Mouse (Mus musculus) limb, embryonic 11.5 days (tissue): ENCODE measurements around the gene Htatip2. TPM values are rescaled to one million over a fixed set of nuclear protein-coding genes. Genes with fewer than 3 reads are reported as not detected.

ENCODE experiments used
- ATAC-seq: fragments of 200-750 bp; cut with Nextera tagmentation; 2 replicates; pipeline ENCODE4 v1.8.0; 2017; ENCODE audit warnings: low read depth; ENCODE audit not compliant: insufficient number of reproducible peaks, low FRiP score, low TSS enrichment
- DNase-seq: peaks from one replicate; pipeline ENCODE4 v3.0.0-alpha.2; 2015; ENCODE audit warnings: low spot score
- H3K27ac ChIP-seq: fragments of 300-500 bp; sonication (generic); replicated peaks from 2 replicates; pipeline ENCODE4 v1.5.1; 2014; ENCODE audit warnings: low read depth, mild to moderate bottlenecking, low read length
- H3K27me3 ChIP-seq: fragments of 300-500 bp; sonication (generic); 2 replicates; pipeline ENCODE4 v1.6.1; 2014; ENCODE audit warnings: mild to moderate bottlenecking, low read length, mixed read lengths; ENCODE audit not compliant: control insufficient read depth, insufficient read depth
- H3K36me3 ChIP-seq: fragments of 300-500 bp; sonication (generic); 2 replicates; pipeline ENCODE4 v1.6.1; 2014; ENCODE audit warnings: mild to moderate bottlenecking, low read length, moderate library complexity, mixed read lengths; ENCODE audit not compliant: control insufficient read depth, insufficient read depth
- H3K4me1 ChIP-seq: fragments of 300-500 bp; sonication (generic); 2 replicates; pipeline ENCODE4 v1.6.1; 2014; ENCODE audit warnings: low read length, mixed read lengths; ENCODE audit not compliant: control insufficient read depth, insufficient read depth
- H3K4me2 ChIP-seq: fragments of 300-500 bp; sonication (generic); 2 replicates; pipeline ENCODE4 v1.6.1; 2014; ENCODE audit warnings: low read depth, mild to moderate bottlenecking, moderate library complexity; ENCODE audit not compliant: severe bottlenecking
- H3K4me3 ChIP-seq: fragments of 300-500 bp; sonication (generic); 2 replicates; pipeline ENCODE4 v1.5.1; 2014; ENCODE audit warnings: low read depth, low read length
- H3K9ac ChIP-seq: fragments of 300-500 bp; sonication (generic); 2 replicates; pipeline ENCODE4 v1.6.1; 2014; ENCODE audit warnings: mild to moderate bottlenecking, low read length
- H3K9me3 ChIP-seq: fragments of 300-500 bp; sonication (generic); 2 replicates; pipeline ENCODE4 v1.6.1; 2016; ENCODE audit warnings: low read length; ENCODE audit not compliant: control insufficient read depth
- WGBS: fragments of 180-500 bp; shearing (Covaris S2); extraction: QIAGEN DNeasy Blood & Tissue Kit; methylation state at CpG from one replicate; pipeline ENCODE4 v1.1.7; 2014; 5-methylcytosine and 5-hydroxymethylcytosine counted together
- polyA plus RNA-seq: library from polyadenylated mRNA; unstranded; fragments of >200 nt; fragmentation: Nextera tagmentation; extraction: Ambion mirVana; gene quantifications from 2 replicates; pipeline ENCODE4 v1.2.1, GENCODE M21; 2014

Gene Htatip2
- polyA plus RNA-seq, 1 experiment from 2014 or later = 3.8 TPM

GRCm38 (mm10) chr7:49819393-49819792, 60.5 kb downstream of the Htatip2 start:
- Histone ChIP-seq H3K4me2 (no peak overlapping the region), H3K9ac (no peak overlapping the region), H3K27ac (no peak overlapping the region), H3K27me3 (no peaks in the 10 kb centered on the region), H3K4me3 (no peak overlapping the region), H3K4me1 (no peaks in the 10 kb centered on the region), H3K9me3 (no peaks in the 10 kb centered on the region), H3K36me3 (0 out of 2 replicates have a peak, but pooled peaks cover 2% of the 10 kb centered on the region)
- ATAC-seq (no peak), DNase-seq (no peak)
- 52% methylated on average over 4 of the region's 4 CpGs for WGBS

DNA sequence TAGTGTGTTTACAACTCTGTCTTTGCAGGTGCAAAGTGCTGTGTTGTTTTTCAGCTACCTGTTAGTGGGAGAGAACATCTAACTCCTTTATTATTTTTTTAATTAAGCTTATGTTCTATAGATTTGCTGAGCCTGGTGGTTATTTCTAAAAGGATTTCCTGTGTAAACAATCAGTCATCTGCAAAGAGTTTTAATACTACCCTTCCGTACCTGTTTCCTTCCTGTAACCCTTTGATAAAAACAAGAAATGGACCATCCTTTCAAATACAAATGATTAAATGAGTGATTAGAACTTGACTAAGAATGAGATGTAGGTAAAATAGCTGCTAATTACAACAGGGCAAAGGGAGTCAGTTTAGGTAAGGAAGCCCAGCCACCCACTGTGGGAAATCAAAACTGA, 62.5 kb downstream of the Htatip2 start:
- WGBS = 100% methylated on average over 1 of the region's 1 CpGs
- Histone ChIP-seq H3K27me3 (no peaks in the 10 kb centered on the region), H3K4me1 (no peaks in the 10 kb centered on the region), H3K9me3 (no peaks in the 10 kb centered on the region), H3K9ac (no peak overlapping the region), H3K36me3 (0 out of 2 replicates have a peak, but pooled peaks cover 2% of the 10 kb centered on the region), H3K27ac (no peak overlapping the region), H3K4me2 (no peak overlapping the region), H3K4me3 (no peak overlapping the region)
- ATAC-seq (no peak), DNase-seq (no peak)

GRCm38 (mm10) chr7:49822028-49822427, 63.1 kb downstream of the Htatip2 start:
- no peaks in the 10 kb centered on the region for H3K4me1 ChIP-seq
- no peak overlapping the region for H3K4me3 ChIP-seq
- H3K4me2 ChIP-seq = no peak overlapping the region
- H3K9ac ChIP-seq = no peak overlapping the region
- peaks cover 2% of the 10 kb centered on the region; the same call in 1 of the 2 replicates for H3K36me3 ChIP-seq
- WGBS = 88% methylated on average over 2 of the region's 2 CpGs
- no peaks in the 10 kb centered on the region for H3K27me3 ChIP-seq
- no peak for ATAC-seq
- no peaks in the 10 kb centered on the region for H3K9me3 ChIP-seq
- no peak overlapping the region for H3K27ac ChIP-seq
- no peak for DNase-seq

Other genes starting within 250 kb of the Htatip2 start
- not detected in 2 replicates for gene Dbx1, start 122.3 kb upstream of the Htatip2 start, polyA plus RNA-seq
- gene Prmt3, start 19.2 kb downstream of the Htatip2 start, polyA plus RNA-seq = 51.8 and 54.4 TPM in 2 replicates
- not detected in 2 replicates for gene Slc6a5, start 151.0 kb downstream of the Htatip2 start, polyA plus RNA-seq
- 0.65 and 1.9 TPM in 2 replicates for gene Nell1, start 215.7 kb downstream of the Htatip2 start, polyA plus RNA-seq